Mouse (Mus musculus) layer of hippocampus, adult 9-11 months (tissue): ENCODE results near the gene Zfp868.
"Not testable (repeated sequence)": the region's sequence is repeated elsewhere in the genome, so short reads cannot be mapped to it uniquely, and the experiment has no call there.

ENCODE experiments used
- DNase-seq: peaks from one replicate; pipeline ENCODE4 v3.0.0; 2022

Zfp868 gene

GRCm38 (mm10) chr8:69625095-69625789 lies at the start of gene Zfp868:
Zfp868 (minus strand) TSS chr8:69625548.
- peak; percentile 95 for DNase-seq

- DNase-seq = not testable (repeated sequence)
These were observed 39.7 kb upstream of the Zfp868 start for GRCm38 (mm10) chr8:69665051-69665450.

GRCm38 (mm10) chr8:69661294-69661693 lies 35.9 kb upstream of the Zfp868 start:
- no peak for DNase-seq

GRCm38 (mm10) chr8:69654358-69654981 lies 29.1 kb upstream of the Zfp868 start, which contains the start of gene Zfp964:
Zfp964 (plus strand) TSS chr8:69654479.
- peak; percentile 93 for DNase-seq

- no peak for DNase-seq
These were observed 28.5 kb upstream of the Zfp868 start for GRCm38 (mm10) chr8:69653808-69654357.

- DNase-seq = no peak
These were observed 7.3 kb downstream of the Zfp868 start for GRCm38 (mm10) chr8:69618078-69618477.

- DNase-seq = no peak
These were observed 10.7 kb downstream of the Zfp868 start for GRCm38 (mm10) chr8:69614687-69615086.

GRCm38 (mm10) chr8:69597598-69597997 lies 27.8 kb downstream of the Zfp868 start:
- not testable (repeated sequence) for DNase-seq

GRCm38 (mm10) chr8:69584611-69585202 lies 40.6 kb downstream of the Zfp868 start:
- DNase-seq = peak; percentile 17

- DNase-seq = not testable (repeated sequence)
These were observed 41.1 kb downstream of the Zfp868 start for GRCm38 (mm10) chr8:69584201-69584600.
